Mouse (Mus musculus) hindbrain, embryonic 11.5 days (tissue): ENCODE measurements at regions not wholly inside any gene's neighbourhood (a gene's known extent, or its start where the extent isn't known, plus 50 kb on each side); places are given as distances from the start of the nearest gene placed in this dataset.

Source experiments
- ATAC-seq: fragments of 200-750 bp; cut with Nextera tagmentation; 2 replicates; pipeline ENCODE4 v1.8.0; 2017; ENCODE audit warnings: mild to moderate bottlenecking, moderate TSS enrichment, moderate library complexity; ENCODE audit not compliant: low FRiP score
- DNase-seq: peaks from one replicate; pipeline ENCODE4 v3.0.0-alpha.2; 2015; ENCODE audit warnings: low spot score
- H3K27ac ChIP-seq: fragments of 300-500 bp; sonication (generic); 2 replicates; pipeline ENCODE4 v1.5.1; 2014; ENCODE audit warnings: mild to moderate bottlenecking, low read depth, low read length
- H3K27me3 ChIP-seq: fragments of 300-500 bp; sonication (generic); 2 replicates; pipeline ENCODE4 v1.6.1; 2014; ENCODE audit warnings: mild to moderate bottlenecking, low read length, moderate library complexity, mixed read lengths; ENCODE audit not compliant: control insufficient read depth, insufficient read depth
- H3K36me3 ChIP-seq: fragments of 300-500 bp; sonication (generic); 2 replicates; pipeline ENCODE4 v1.6.1; 2014; ENCODE audit warnings: mild to moderate bottlenecking, low read length, moderate library complexity, mixed read lengths; ENCODE audit not compliant: control insufficient read depth, insufficient read depth
- H3K4me1 ChIP-seq: fragments of 300-500 bp; sonication (generic); replicated peaks from 2 replicates; pipeline ENCODE4 v1.6.1; 2014; ENCODE audit warnings: low read length, mixed read lengths; ENCODE audit not compliant: control insufficient read depth, insufficient read depth
- H3K4me2 ChIP-seq: fragments of 300-500 bp; sonication (generic); replicated peaks from 2 replicates; pipeline ENCODE4 v1.6.1; 2014; ENCODE audit warnings: mild to moderate bottlenecking, low read depth, low read length
- H3K4me3 ChIP-seq: fragments of 300-500 bp; sonication (generic); 2 replicates; pipeline ENCODE4 v1.5.1; 2014; ENCODE audit warnings: low read depth, low read length
- H3K9ac ChIP-seq: fragments of 300-500 bp; sonication (generic); 2 replicates; pipeline ENCODE4 v1.6.1; 2014; ENCODE audit warnings: low read depth, low read length
- H3K9me3 ChIP-seq: fragments of 300-500 bp; sonication (generic); 2 replicates; pipeline ENCODE4 v1.6.1; 2016; ENCODE audit warnings: low read length; ENCODE audit not compliant: control insufficient read depth
- WGBS: fragments of 180-500 bp; shearing (Covaris S2); extraction: QIAGEN DNeasy Blood & Tissue Kit; methylation state at CpG from one replicate; pipeline ENCODE4 v1.1.7; 2014; 5-methylcytosine and 5-hydroxymethylcytosine counted together

DNA sequence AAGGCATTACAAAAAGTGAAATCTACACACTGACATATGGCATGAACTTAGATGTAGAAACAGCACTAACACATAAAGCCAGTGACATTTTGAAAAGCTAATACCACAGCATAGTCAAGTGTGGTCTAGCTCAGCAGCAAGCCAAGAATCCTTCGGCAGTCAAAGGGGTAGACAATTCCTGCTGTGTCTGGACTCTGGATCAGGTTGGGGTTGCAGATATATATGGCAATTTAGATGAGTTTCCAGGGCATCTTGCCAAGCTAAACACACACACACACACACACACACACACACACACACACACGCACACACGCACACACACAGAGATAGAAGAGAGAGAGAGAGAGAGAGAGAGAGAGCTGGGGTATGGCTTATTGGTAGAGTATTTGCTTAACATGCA is 118.2 kb downstream of the Chst1 start:
- Histone ChIP-seq H3K9me3 (no peaks in the 10 kb centered on the region), H3K27ac (no peak overlapping the region), H3K4me2 (no peak overlapping the region), H3K4me1 (no peaks in the 10 kb centered on the region), H3K27me3 (no peaks in the 10 kb centered on the region), H3K4me3 (no peak overlapping the region), H3K36me3 (no peaks in the 10 kb centered on the region), H3K9ac (no peak overlapping the region)
- no peak for ATAC-seq
- DNase-seq = no peak
- 72% methylated on average over 2 of the region's 3 CpGs for WGBS

DNA sequence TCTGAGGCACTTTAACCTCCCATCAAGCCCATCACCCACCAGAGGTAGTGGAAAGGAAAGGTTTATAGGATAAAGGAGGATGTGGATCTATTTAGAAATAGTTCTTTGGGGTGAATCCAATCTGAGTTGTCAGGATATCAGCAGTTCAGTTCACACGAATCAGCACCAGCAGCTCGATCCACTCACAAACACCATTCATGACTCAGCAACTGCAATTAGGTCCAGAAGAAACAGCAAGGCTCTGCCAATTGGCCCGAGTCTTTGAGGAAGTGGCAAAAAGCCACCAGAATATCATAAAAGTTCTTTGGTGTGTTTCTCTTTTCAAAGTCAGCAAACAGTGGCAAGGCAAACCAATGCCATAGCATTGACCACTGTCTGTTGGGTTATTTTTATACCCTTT is 122.4 kb downstream of the Chst1 start:
- H3K4me1 ChIP-seq = 0 out of 2 replicates have a peak, but pooled peaks cover 3% of the 10 kb centered on the region
- ATAC-seq = no peak
- no peak overlapping the region for H3K9ac ChIP-seq
- H3K27ac ChIP-seq = no peak overlapping the region
- no peaks in the 10 kb centered on the region for H3K36me3 ChIP-seq
- H3K9me3 ChIP-seq = no peaks in the 10 kb centered on the region
- no peak overlapping the region for H3K4me2 ChIP-seq
- no peak overlapping the region for H3K4me3 ChIP-seq
- WGBS = 86% methylated on average over 3 of the region's 3 CpGs
- H3K27me3 ChIP-seq = no peaks in the 10 kb centered on the region
- DNase-seq = no peak

DNA sequence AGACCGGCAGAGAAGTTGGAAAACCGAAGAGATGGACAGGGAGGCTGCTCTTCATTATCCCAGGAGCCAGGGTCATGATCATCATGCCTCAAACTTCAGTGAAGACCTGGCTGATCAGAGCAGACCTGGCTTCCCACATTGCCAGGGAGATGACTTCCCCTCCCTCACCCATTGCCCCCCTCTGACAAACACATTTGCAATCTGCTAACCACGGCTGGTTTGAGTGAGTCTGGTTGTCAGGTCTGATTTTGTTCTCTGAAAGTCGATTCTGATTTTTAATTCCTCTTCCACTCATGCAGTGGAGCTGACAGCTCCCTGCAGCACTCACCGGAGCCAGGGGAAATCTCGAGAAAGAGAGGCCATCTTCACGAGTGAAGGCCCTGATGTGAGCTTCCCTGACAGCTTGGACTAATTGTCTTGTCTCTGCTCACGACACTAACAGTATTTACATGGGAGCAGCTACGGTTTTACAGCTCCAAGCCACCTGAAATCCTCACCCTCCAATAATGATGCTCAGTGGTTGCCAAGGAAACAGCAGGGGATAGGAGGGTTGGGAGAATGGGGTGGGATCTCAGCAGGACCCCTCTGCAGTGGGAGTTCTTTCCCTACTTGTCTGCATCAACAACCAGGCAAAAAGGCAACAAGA is 124.2 kb downstream of the Chst1 start:
- Histone ChIP-seq H3K4me1 (0 out of 2 replicates have a peak, but pooled peaks cover 3% of the 10 kb centered on the region), H3K27me3 (no peaks in the 10 kb centered on the region), H3K9ac (no peak overlapping the region), H3K4me2 (no peak overlapping the region), H3K36me3 (no peaks in the 10 kb centered on the region), H3K4me3 (no peak overlapping the region), H3K27ac (no peak overlapping the region), H3K9me3 (no peaks in the 10 kb centered on the region)
- no peak for DNase-seq
- WGBS = 50% methylated on average over 9 of the region's 9 CpGs
- ATAC-seq = no peak

DNA sequence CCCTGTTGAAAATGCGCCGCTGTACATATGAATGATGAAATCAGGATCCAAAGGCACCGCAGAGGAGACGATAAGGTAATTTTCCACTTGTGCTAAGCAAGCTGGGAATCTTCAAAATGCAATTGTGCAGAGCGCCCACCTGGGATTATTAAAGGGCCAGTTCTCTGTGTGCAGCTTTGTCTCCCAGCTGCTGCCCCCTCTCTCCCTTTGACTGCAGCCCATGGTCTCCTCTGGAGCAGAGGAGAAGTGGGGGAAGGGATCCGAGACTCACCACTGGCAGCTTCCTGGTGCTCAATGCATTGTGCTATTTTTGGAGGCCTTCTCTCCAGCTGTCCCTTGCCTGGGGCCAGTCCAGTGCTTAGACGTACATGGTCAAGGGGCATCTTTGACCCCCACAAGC is 127.1 kb downstream of the Chst1 start:
- peak; percentile 50 for DNase-seq
- H3K27ac ChIP-seq = 0 out of 2 replicates have a peak overlapping the region, but pooled peaks have one; percentile 47

DNA sequence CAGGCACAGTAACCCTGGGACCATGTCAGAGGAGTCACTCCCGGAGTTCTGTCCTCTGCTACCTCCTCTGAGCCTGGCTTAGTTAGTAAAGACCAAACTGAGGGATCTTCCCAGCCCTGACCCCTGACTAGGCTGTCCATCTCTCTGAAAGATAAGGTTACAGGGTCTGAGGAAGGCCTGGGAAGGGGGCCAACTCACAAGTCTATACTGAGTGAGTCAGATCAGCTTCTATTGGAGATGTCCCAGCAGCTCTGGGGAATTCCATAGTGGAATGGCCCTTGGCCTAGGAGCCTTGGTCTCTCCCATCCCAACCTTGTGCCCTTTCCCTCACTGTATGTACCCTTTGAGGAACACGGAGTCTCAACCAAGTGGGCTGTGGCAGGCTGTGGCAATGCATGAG is 127.7 kb downstream of the Chst1 start:
- Histone ChIP-seq H3K9me3 (no peaks in the 10 kb centered on the region), H3K36me3 (no peaks in the 10 kb centered on the region), H3K9ac (no peak overlapping the region), H3K27me3 (no peaks in the 10 kb centered on the region), H3K4me3 (no peak overlapping the region), H3K4me2 (no peak overlapping the region), H3K4me1 (0 out of 2 replicates have a peak, but pooled peaks cover 3% of the 10 kb centered on the region), H3K27ac (no peak overlapping the region)
- ATAC-seq = no peak; the same call in 1 of the 2 replicates
- 82% methylated on average over 2 of the region's 2 CpGs for WGBS
- DNase-seq = no peak

More for the DNA sequence above, 127.1 kb downstream of the Chst1 start:
- 48% methylated on average over 7 of the region's 7 CpGs for WGBS
- H3K27me3 ChIP-seq = no peaks in the 10 kb centered on the region
- H3K9ac ChIP-seq = no peak overlapping the region
- ATAC-seq = peak; percentile 77
- 0 out of 2 replicates have a peak, but pooled peaks cover 3% of the 10 kb centered on the region for H3K4me1 ChIP-seq
- H3K36me3 ChIP-seq = no peaks in the 10 kb centered on the region
- H3K4me3 ChIP-seq = no peak overlapping the region
- H3K9me3 ChIP-seq = no peaks in the 10 kb centered on the region
- no peak overlapping the region for H3K4me2 ChIP-seq

DNA sequence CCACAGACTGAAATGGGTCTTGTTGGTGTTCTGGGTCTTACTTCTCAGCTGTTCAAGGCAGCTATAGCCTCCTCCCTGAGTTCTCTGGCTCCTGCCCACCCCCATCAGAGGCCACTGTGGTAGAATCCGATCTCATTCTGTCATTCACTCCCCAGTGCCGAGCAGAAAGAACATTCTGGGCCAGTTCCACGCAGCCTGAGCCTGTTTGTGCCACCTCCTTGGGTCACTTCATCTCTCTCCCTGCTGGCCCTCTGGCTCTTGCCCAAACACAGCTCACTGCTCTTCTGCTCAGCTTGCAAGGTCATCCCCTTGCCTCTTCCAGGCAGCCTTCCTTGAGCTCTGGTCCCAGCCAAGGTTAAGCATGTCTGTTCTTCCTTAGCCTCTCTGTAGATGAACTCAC is 128.9 kb downstream of the Chst1 start:
- 91% methylated on average over 3 of the region's 3 CpGs for WGBS
- DNase-seq (no peak), ATAC-seq (no peak)
- no peak overlapping the region for H3K4me3 ChIP-seq
- no peak overlapping the region for H3K27ac ChIP-seq
- no peak overlapping the region for H3K4me2 ChIP-seq
- 0 out of 2 replicates have a peak, but pooled peaks cover 3% of the 10 kb centered on the region for H3K4me1 ChIP-seq
- no peak overlapping the region for H3K9ac ChIP-seq
- H3K36me3 ChIP-seq = no peaks in the 10 kb centered on the region
- no peaks in the 10 kb centered on the region for H3K27me3 ChIP-seq
- no peaks in the 10 kb centered on the region for H3K9me3 ChIP-seq

GRCm38 (mm10) chr2:92730371-92730770 is 130.9 kb downstream of the Chst1 start:
- H3K4me3 ChIP-seq = no peak overlapping the region
- no peak overlapping the region for H3K4me2 ChIP-seq
- H3K4me1 ChIP-seq = 0 out of 2 replicates have a peak, but pooled peaks cover 3% of the 10 kb centered on the region
- no peaks in the 10 kb centered on the region for H3K36me3 ChIP-seq
- H3K27ac ChIP-seq = no peak overlapping the region
- DNase-seq (no peak), ATAC-seq (no peak)
- no peak overlapping the region for H3K9ac ChIP-seq
- no peaks in the 10 kb centered on the region for H3K27me3 ChIP-seq
- no peaks in the 10 kb centered on the region for H3K9me3 ChIP-seq
- WGBS = 92% methylated on average over 6 of the region's 6 CpGs

DNA sequence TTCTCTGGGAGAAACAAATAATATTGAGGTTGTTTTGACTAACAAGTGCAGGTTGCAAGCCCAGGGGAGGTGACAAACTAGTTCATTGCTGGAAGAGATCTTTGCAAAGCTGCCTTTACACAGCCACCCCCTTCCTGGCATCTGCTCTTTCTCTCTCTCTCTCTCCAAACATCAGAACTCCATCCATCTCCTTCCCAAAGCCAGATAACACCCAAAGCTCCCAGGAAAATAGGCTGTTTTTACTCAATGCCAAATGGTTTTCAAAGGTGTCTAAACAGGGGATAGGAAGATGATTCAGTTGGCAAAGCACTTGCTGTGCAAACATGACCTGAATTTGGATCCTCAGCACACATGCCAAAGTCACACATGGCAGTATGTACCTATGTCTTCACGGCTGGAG is 133.9 kb downstream of the Chst1 start:
- no peak overlapping the region for H3K27ac ChIP-seq
- H3K9ac ChIP-seq = no peak overlapping the region
- DNase-seq (no peak), ATAC-seq (no peak)
- no peak overlapping the region for H3K4me2 ChIP-seq
- no peaks in the 10 kb centered on the region for H3K36me3 ChIP-seq
- H3K9me3 ChIP-seq = no peaks in the 10 kb centered on the region
- H3K4me3 ChIP-seq = no peak overlapping the region
- H3K27me3 ChIP-seq = no peaks in the 10 kb centered on the region
- H3K4me1 ChIP-seq = no peaks in the 10 kb centered on the region
- 90% methylated on average over 1 of the region's 1 CpGs for WGBS

GRCm38 (mm10) chr2:92735784-92736183 is 136.3 kb downstream of the Chst1 start:
- 85% methylated on average over 5 of the region's 5 CpGs for WGBS
- ATAC-seq (no peak), DNase-seq (no peak)
- no peak overlapping the region for H3K4me3 ChIP-seq
- no peaks in the 10 kb centered on the region for H3K4me1 ChIP-seq
- no peak overlapping the region for H3K27ac ChIP-seq
- no peaks in the 10 kb centered on the region for H3K27me3 ChIP-seq
- H3K4me2 ChIP-seq = no peak overlapping the region
- H3K9ac ChIP-seq = no peak overlapping the region
- H3K9me3 ChIP-seq = no peaks in the 10 kb centered on the region
- no peaks in the 10 kb centered on the region; the same call in 1 of the 2 replicates for H3K36me3 ChIP-seq
